Mouse (Mus musculus) thymus, adult 2 months (tissue): Measurements from ENCODE around the gene Kirrel3.

ENCODE experiments used
- CTCF ChIP-seq: fragments of 200-500 bp; IDR thresholded peaks from 2 replicates; pipeline ENCODE4 v1.5.1; 2012; ENCODE audit warnings: mild to moderate bottlenecking, control low read depth, low read length, moderate library complexity, borderline replicate concordance; ENCODE audit not compliant: control insufficient read depth, poor library complexity, insufficient read depth; ENCODE audit errors: extremely low read depth
- POLR2A ChIP-seq: fragments of 200-500 bp; IDR thresholded peaks from 2 replicates; pipeline ENCODE4 v1.6.1; 2012; ENCODE audit warnings: mild to moderate bottlenecking, low read length, control low read depth, moderate library complexity; ENCODE audit not compliant: control insufficient read depth, poor library complexity, insufficient read depth; ENCODE audit errors: extremely low read depth

GRCm38 (mm10) chr9:34562437-34563000, 76.8 kb downstream of the Kirrel3 start:
- TF ChIP-seq CTCF: no peak
- no peak for TF ChIP-seq POLR2A
